Mouse (Mus musculus): ENCODE data around the gene Rbm20. TPM values are rescaled to one million over a fixed set of nuclear protein-coding genes. Genes with fewer than 3 reads are reported as not detected.

Gene Rbm20
- total and polyA plus RNA-seq, 3 experiments, result 37.3 to 58.6 TPM; not detected in 1

DNA sequence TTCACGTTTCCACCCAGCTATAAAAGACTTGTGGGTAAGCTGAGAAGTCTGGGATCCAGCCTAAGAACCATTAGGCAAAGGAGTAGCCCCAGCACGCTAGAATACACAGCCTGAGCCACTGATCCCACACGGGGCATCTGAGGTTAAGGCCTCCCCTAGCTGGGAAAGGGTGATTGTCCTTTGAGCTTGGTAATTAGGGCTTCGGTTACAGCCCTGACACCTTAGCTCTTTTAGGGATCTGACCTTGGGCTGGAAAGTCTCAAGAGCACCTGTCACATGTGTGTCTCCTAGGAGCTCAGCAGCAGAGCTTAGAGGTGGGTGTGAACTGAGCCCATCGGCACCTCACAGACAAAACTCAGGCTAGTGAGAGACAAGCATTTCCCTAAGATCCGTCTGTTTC is 146.7 kb downstream of the Rbm20 start:
- Histone ChIP-seq H3K4me3 (ENCODE audit: control insufficient read depth in 1 of 2, insufficient read depth in 1 of 2, low read depth in 2 of 2, low read length in 2 of 2) (no peak overlapping the region), H3K36me3 (ENCODE audit: control insufficient read depth in 1 of 2, insufficient read depth in 2 of 2, low read length in 2 of 2) (peaks cover 4 to 17% of the 10 kb centered on the region in 2 experiments; a peak in 3 of 4 replicates), H3K27me3 (ENCODE audit: control insufficient read depth in 1 of 2, insufficient read depth in 2 of 2, low read length in 2 of 2) (no peaks in the 10 kb centered on the region), H3K27ac (ENCODE audit: control insufficient read depth, low read depth, low read length) (no peak overlapping the region), H3K9me3 (replicated peaks; ENCODE audit: insufficient read depth, low read length) (no peaks in the 10 kb centered on the region), H3K4me1 (ENCODE audit: control insufficient read depth in 1 of 2, insufficient read depth in 2 of 2, low read length in 2 of 2) (peaks cover 9 to 15% of the 10 kb centered on the region in 2 experiments), H3K9ac (ENCODE audit: control insufficient read depth, low read depth, low read length, poor library complexity, severe bottlenecking) (no peak overlapping the region), H3K79me2 (ENCODE audit: control insufficient read depth, insufficient read depth, low read length, poor library complexity) (no peaks in the 10 kb centered on the region)
- DNase-seq (ENCODE audit: low read depth, low spot score), result no peak
- TF ChIP-seq ETS1 (IDR thresholded peaks at IDR 0.05; ENCODE audit: low read depth, low read length), result no peak
- TF ChIP-seq MYB (IDR thresholded peaks at IDR 0.05; ENCODE audit: low read depth, low read length), result no peak
- TF ChIP-seq E2F4 (IDR thresholded peaks at IDR 0.05; ENCODE audit: borderline replicate concordance, low read depth, low read length), result no peak
- no peak for TF ChIP-seq MAX (IDR thresholded peaks at IDR 0.05; ENCODE audit: low read length)
- TF ChIP-seq HCFC1 (IDR thresholded peaks at IDR 0.05; ENCODE audit: low read depth, low read length), result no peak

- H3K4me1 ChIP-seq (ENCODE audit: control insufficient read depth in 1 of 2, insufficient read depth in 2 of 2, low read length in 2 of 2), result peaks cover 0 to 4% of the 10 kb centered on the region in 2 experiments; a peak in 2 of 4 replicates
- H3K27ac ChIP-seq (ENCODE audit: control insufficient read depth, low read depth, low read length), result no peak overlapping the region
- DNase-seq (ENCODE audit: low read depth, low spot score), result no peak
- no peak for TF ChIP-seq EP300 (IDR thresholded peaks at IDR 0.05; ENCODE audit: low read depth in 1 of 2, low read length in 2 of 2)
- TF ChIP-seq BHLHE40 (IDR thresholded peaks at IDR 0.05; ENCODE audit: borderline replicate concordance, low read depth, low read length), result no peak
- TF ChIP-seq CHD1 (IDR thresholded peaks at IDR 0.05; ENCODE audit: low read depth, low read length), result no peak
- TF ChIP-seq ZKSCAN1 (IDR thresholded peaks at IDR 0.05; ENCODE audit: low read depth, low read length), result no peak
- no peak for TF ChIP-seq TBP (IDR thresholded peaks at IDR 0.05; ENCODE audit: low read depth, low read length)
- TF ChIP-seq USF1 (IDR thresholded peaks at IDR 0.05; ENCODE audit: low read depth, low read length), result no peak
- TF ChIP-seq UBTF (IDR thresholded peaks at IDR 0.05; ENCODE audit: borderline replicate concordance, insufficient read depth, low read depth, low read length), result no peak
- TF ChIP-seq JUND (IDR thresholded peaks at IDR 0.05; ENCODE audit: low read depth, low read length), result no peak
- TF ChIP-seq SIN3A (IDR thresholded peaks at IDR 0.05; ENCODE audit: low read length), result no peak
- no peaks in the 10 kb centered on the region for H3K9me3 ChIP-seq (replicated peaks; ENCODE audit: insufficient read depth, low read length)
- no peak overlapping the region for H3K9ac ChIP-seq (ENCODE audit: control insufficient read depth, low read depth, low read length, poor library complexity, severe bottlenecking)
- H3K36me3 ChIP-seq (ENCODE audit: control insufficient read depth in 1 of 2, insufficient read depth in 2 of 2, low read length in 2 of 2), result peaks cover 4 to 7% of the 10 kb centered on the region in 2 experiments; a peak in 3 of 4 replicates
- no peak overlapping the region for H3K4me3 ChIP-seq (ENCODE audit: control insufficient read depth in 1 of 2, insufficient read depth in 1 of 2, low read depth in 2 of 2, low read length in 2 of 2)
- no peaks in the 10 kb centered on the region for H3K79me2 ChIP-seq (ENCODE audit: control insufficient read depth, insufficient read depth, low read length, poor library complexity)
- H3K27me3 ChIP-seq (ENCODE audit: control insufficient read depth in 1 of 2, insufficient read depth in 2 of 2, low read length in 2 of 2), result no peaks in the 10 kb centered on the region
Measured at GRCm38 (mm10) chr19:53824872-53825680, 148.0 kb downstream of the Rbm20 start.

Data from MEL (cell line).